Mouse (Mus musculus) lung, embryonic 14.5 days (tissue): ENCODE measurements around the gene Ccdc8. TPM values are rescaled to one million over a fixed set of nuclear protein-coding genes. Genes with fewer than 3 reads are reported as not detected.

Experiments used
- ATAC-seq: fragments of 200-750 bp; cut with Nextera tagmentation; 2 replicates; pipeline ENCODE4 v1.8.0; 2017; ENCODE audit warnings: mild to moderate bottlenecking, moderate TSS enrichment, moderate library complexity; ENCODE audit not compliant: insufficient read depth
- DNase-seq: peaks from one replicate; pipeline ENCODE4 v3.0.0-alpha.2; 2015
- H3K27ac ChIP-seq: fragments of 300-500 bp; sonication (generic); 2 replicates; pipeline ENCODE4 v1.5.1; 2014; ENCODE audit warnings: low read depth, mild to moderate bottlenecking, moderate library complexity
- H3K27me3 ChIP-seq: fragments of 300-500 bp; sonication (generic); 2 replicates; pipeline ENCODE4 v1.6.1; 2014; ENCODE audit warnings: low read length, control low read depth; ENCODE audit not compliant: insufficient read depth
- H3K36me3 ChIP-seq: fragments of 300-500 bp; sonication (generic); 2 replicates; pipeline ENCODE4 v1.6.1; 2014; ENCODE audit warnings: control low read depth; ENCODE audit not compliant: insufficient read depth
- H3K4me1 ChIP-seq: fragments of 300-500 bp; sonication (generic); 2 replicates; pipeline ENCODE4 v1.6.1; 2014; ENCODE audit warnings: antibody characterized with exemption, control low read depth; ENCODE audit not compliant: insufficient read depth
- H3K4me2 ChIP-seq: fragments of 300-500 bp; sonication (generic); 2 replicates; pipeline ENCODE4 v1.6.1; 2014; ENCODE audit warnings: mild to moderate bottlenecking
- H3K4me3 ChIP-seq: fragments of 300-500 bp; sonication (generic); 2 replicates; pipeline ENCODE4 v1.5.1; 2014; ENCODE audit warnings: low read depth, low read length
- H3K9ac ChIP-seq: fragments of 300-500 bp; sonication (generic); 2 replicates; pipeline ENCODE4 v1.6.1; 2014
- H3K9me3 ChIP-seq: fragments of 300-500 bp; sonication (generic); 2 replicates; pipeline ENCODE4 v1.6.1; 2016; ENCODE audit warnings: low read depth, low read length, control low read depth
- CTCF ChIP-seq: IDR thresholded peaks from 2 replicates; pipeline ENCODE4 v1.5.1; 2016; ENCODE audit warnings: antibody characterized with exemption, low read depth
- WGBS: fragments of 180-500 bp; shearing (Covaris S2); extraction: QIAGEN DNeasy Blood & Tissue Kit; methylation state at CpG from one replicate; pipeline ENCODE4 v1.1.7; 2014; 5-methylcytosine and 5-hydroxymethylcytosine counted together
- polyA plus RNA-seq: library from polyadenylated mRNA; unstranded; fragments of >200 nt; fragmentation: Nextera tagmentation; extraction: Ambion mirVana; gene quantifications from 2 replicates; pipeline ENCODE4 v1.2.1, GENCODE M21; 2014

Ccdc8 gene
- polyA plus RNA-seq, 1 experiment from 2014 or later, result 29.2 TPM

DNA sequence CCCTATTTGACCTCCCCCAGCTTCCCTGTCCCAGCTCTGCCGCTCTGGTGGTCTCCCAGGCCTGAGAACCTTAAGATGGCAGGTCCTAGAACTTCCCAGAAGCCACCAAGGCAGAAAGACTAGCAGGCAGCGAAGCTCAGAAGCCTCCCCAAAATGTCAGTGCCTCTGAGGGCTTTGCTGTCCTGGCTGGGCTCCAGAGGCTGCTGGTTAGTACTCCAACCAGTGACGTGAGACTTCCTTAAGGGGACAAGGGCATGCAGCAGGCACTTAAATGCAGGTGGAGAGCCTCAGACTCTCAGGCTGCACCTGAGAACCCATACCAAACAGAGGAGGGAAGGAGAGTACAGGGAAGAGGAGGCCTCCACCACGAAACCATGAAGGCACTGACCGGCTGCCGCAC, 31.6 kb downstream of the Ccdc8 start:
- no peak for ATAC-seq
- H3K27me3 ChIP-seq, result no peaks in the 10 kb centered on the region
- no peak overlapping the region for H3K4me2 ChIP-seq
- H3K36me3 ChIP-seq, result peaks cover 54% of the 10 kb centered on the region
- H3K4me1 ChIP-seq, result no peaks in the 10 kb centered on the region
- peak; percentile 28 for DNase-seq
- H3K4me3 ChIP-seq, result no peak overlapping the region
- TF ChIP-seq CTCF, result no peak
- no peaks in the 10 kb centered on the region for H3K9me3 ChIP-seq
- WGBS, result 72% methylated on average over 6 of the region's 6 CpGs
- peak overlapping the region; percentile 51; the same call in 1 of the 2 replicates for H3K27ac ChIP-seq
- no peak overlapping the region for H3K9ac ChIP-seq

DNA sequence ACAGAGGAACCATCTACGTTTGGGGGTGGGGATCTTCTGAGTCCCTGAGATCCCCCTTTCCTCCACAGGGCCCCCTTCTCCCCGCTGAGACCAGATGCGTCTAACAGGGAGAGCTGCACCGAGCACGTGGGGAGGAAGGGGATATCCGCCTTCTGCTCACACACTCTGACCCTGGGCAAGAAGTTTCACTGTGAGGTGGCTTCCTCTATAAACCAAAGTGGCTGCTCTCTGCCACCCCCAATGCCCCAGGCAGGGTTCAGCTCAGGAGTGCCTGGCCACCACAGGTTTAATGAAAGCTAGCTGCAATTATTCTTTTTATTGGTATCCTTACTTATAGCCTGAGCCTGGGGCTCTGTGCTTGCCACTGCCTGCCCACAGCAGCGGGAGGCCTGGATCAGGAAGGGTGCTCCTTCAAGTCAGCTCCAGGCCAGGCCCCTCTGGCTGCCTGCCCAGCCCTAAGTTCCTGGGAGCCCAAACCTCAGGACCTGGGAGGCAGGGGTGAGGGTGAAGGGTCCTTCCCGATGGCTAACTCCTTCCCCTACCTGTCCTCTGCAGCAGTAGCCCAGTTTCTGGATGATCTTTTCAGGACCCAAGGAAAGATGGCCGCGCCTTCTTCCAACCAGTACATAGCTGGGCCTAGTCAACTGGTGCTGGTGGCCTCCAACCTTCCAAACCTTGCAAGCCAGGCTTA, 32.5 kb downstream of the Ccdc8 start:
- no peaks in the 10 kb centered on the region for H3K4me1 ChIP-seq
- no peak overlapping the region for H3K4me3 ChIP-seq
- peaks cover 47% of the 10 kb centered on the region for H3K36me3 ChIP-seq
- no peak for TF ChIP-seq CTCF
- H3K27me3 ChIP-seq, result no peaks in the 10 kb centered on the region
- no peak overlapping the region; the same call in 1 of the 2 replicates for H3K9ac ChIP-seq
- ATAC-seq (no peak), DNase-seq (peak; percentile 9)
- H3K4me2 ChIP-seq, result peak overlapping the region; percentile 18; the same call in 1 of the 2 replicates
- peak overlapping the region; percentile 51; the same call in 1 of the 2 replicates for H3K27ac ChIP-seq
- no peaks in the 10 kb centered on the region for H3K9me3 ChIP-seq
- 76% methylated on average over 10 of the region's 10 CpGs for WGBS

DNA sequence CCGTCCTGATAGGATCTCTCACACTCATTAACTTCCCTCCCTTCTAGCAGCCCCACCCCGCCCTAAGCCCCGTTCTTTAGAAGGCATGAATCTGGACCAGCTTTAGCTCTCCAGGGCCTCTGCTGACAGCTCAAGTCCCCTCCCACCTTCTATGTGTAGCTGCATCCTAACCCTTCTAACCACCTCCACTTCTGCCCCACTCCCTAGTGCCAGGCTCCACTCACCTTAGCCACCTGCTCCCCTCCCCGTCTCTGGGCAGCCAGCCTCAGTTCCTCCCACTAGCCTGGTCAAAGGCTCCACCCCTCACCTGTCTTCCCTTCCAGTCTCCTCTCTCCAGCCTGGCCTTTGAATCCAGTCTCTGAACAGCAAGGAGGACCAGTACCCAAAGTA, 33.0 kb downstream of the Ccdc8 start:
- Histone ChIP-seq H3K27me3 (no peaks in the 10 kb centered on the region), H3K4me1 (no peaks in the 10 kb centered on the region), H3K27ac (peak overlapping the region; percentile 24; the same call in 1 of the 2 replicates), H3K4me3 (no peak overlapping the region), H3K36me3 (peaks cover 45% of the 10 kb centered on the region), H3K9ac (no peak overlapping the region), H3K9me3 (no peaks in the 10 kb centered on the region), H3K4me2 (peak overlapping the region; percentile 70)
- TF ChIP-seq CTCF, result no peak
- DNase-seq, result no peak
- no peak for ATAC-seq
- 62% methylated on average over 4 of the region's 4 CpGs for WGBS

DNA sequence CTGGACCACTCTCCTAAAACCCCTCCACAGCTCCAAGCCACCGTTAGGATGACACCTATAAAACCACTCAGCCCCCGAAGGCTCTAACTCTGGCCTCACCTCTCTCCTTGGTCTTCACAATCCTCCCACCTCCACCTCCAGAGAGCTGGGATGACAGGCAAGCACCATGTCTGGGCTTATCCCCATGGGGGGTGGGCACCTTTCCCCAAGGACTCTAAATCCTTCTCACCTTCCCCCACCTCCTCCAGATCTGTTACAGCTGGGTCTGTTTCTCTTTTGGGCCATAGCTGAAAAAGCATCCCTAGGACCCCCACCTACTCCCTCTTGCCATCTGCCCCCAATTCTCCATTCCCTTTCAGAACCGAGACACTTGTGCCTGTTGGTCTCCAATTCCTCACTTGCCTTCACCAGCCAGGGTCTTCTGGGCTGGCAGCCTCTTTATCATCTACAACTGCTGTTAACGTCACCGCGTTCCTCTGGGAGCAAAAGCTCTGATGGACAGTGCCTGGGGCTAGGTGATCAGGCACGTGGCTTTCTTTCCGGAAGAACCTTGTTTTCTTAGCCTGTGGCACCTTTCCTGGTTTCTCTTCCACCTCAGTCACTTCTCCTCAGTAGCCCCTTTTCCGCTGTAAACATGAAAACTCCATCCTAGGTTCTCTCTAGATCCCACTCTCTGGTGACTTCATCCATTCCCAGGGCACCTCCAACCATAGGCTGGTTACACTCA, 33.6 kb downstream of the Ccdc8 start:
- TF ChIP-seq CTCF, result no peak
- peak overlapping the region; percentile 76 for H3K9ac ChIP-seq
- H3K4me3 ChIP-seq, result peak overlapping the region; percentile 71; the same call in 1 of the 2 replicates
- H3K27ac ChIP-seq, result no peak overlapping the region
- H3K36me3 ChIP-seq, result peaks cover 45% of the 10 kb centered on the region
- no peaks in the 10 kb centered on the region for H3K9me3 ChIP-seq
- DNase-seq (no peak), ATAC-seq (no peak)
- 67% methylated on average over 9 of the region's 9 CpGs for WGBS
- H3K4me2 ChIP-seq, result peak overlapping the region; percentile 70
- no peaks in the 10 kb centered on the region for H3K27me3 ChIP-seq
- no peaks in the 10 kb centered on the region for H3K4me1 ChIP-seq

DNA sequence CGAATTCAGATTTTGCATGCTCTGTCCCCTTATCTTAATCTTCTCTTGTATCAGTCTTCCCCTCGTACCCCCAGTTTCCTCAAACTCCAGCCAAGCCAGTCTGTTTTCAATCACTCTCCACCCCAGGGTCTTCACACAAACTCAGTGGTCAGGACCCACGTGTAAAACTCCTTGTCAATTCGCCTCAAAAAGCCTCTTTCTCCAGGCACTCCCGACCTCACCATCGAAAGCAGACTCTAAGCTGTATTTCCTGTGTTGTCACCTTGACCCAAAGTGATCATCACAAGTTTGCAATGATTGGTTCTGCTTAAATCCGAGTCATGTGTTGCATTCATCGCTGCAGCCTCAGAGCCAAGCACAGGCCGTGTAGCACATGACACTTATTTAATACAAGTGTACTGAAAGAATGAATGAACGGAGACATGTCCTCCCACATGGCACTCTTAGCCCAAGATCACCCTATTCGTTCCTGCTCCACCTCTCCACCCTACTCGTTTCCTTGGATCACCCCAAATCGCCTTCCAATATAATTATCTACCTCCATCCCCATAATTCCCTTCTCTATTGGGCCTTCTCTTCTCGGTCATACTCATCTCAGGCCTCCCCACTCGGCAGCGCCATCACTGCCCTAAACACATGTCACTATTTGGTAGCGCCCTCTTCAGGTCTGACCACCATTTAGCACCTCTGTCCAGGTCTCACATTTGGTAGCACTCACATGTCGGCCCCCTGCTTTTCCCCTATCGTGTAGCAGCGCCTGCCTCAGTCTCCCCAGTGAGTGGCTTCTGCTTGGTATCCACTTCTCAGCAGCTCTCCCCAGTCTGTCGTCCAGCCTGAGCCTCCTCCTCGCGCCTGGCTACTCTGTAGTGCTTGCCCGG, 34.4 kb downstream of the Ccdc8 start:
- H3K27me3 ChIP-seq, result no peaks in the 10 kb centered on the region
- ATAC-seq (no peak; the same call in 1 of the 2 replicates), DNase-seq (peak; percentile 83)
- H3K27ac ChIP-seq, result peak overlapping the region; percentile 74; the same call in 1 of the 2 replicates
- H3K4me1 ChIP-seq, result no peaks in the 10 kb centered on the region
- H3K4me3 ChIP-seq, result peak overlapping the region; percentile 71
- peak; percentile 74 for TF ChIP-seq CTCF
- peak overlapping the region; percentile 76 for H3K9ac ChIP-seq
- H3K4me2 ChIP-seq, result peak overlapping the region; percentile 70
- peaks cover 41% of the 10 kb centered on the region for H3K36me3 ChIP-seq
- H3K9me3 ChIP-seq, result no peaks in the 10 kb centered on the region
- 3% methylated on average over 24 of the region's 24 CpGs for WGBS

DNA sequence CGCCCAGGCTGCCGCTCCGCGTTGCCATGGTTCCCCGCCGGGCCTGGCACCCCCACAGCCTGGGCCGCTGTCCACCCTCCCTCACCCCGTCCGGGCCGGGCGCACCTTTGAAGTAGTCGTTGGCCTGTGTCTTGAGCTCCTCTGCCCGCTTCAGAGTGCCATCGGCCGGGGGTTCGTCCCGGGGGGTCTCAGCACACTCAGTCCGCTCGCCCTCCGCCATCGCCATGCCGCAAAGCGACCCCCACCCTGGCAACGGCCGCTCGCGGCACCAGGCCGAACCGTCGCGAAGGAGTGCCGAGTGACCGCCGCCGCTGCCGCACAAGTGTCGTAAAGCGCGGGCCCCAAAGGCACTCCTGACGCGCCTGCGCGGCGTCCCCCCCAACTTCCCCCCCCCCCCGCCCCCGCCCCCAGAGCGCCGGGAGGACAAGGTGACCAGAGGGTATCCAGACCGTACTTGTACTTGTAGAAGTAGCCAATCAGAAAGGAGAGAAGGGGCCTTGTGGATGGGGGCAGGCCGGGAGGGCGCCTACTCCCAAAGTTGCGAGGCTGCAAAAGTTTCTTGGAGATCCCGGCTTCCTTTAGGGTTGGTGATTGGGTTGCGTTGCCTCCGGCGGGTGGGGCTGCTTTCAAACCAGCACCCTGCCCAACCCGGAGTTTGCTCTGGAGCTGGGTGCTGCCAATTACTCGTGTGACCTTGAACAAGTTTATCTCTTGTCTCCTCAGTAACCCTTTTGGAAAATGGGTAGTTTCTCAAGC, 35.3 kb downstream of the Ccdc8 start, which contains the start of gene Ppp5c:
TSS of gene Ppp5c (minus strand) at position 337 of the 756 bp plus-strand sequence.
- DNase-seq (peak; percentile 96), ATAC-seq (peak; percentile 88)
- Histone ChIP-seq H3K4me3 (peak within 1 kb of the TSS; percentile 71), H3K4me1 (no peaks in the 10 kb centered on the region), H3K27ac (peak within 1 kb of the TSS; percentile 74), H3K9me3 (no peaks in the 10 kb centered on the region), H3K4me2 (peak within 1 kb of the TSS; percentile 70), H3K9ac (peak within 1 kb of the TSS; percentile 76), H3K36me3 (peaks cover 42% of the 10 kb centered on the region), H3K27me3 (no peaks in the 10 kb centered on the region)
- WGBS, result under 1% methylated on average over 58 of the region's 58 CpGs
- no peak for TF ChIP-seq CTCF
